Mouse (Mus musculus) small intestine, adult 2 months (tissue): ENCODE results near the gene Tmbim7.
A peak's percentile ranks its signal among the peaks of the same experiment; 100 is the strongest.

Experiments
- CTCF ChIP-seq: fragments of 200-500 bp; IDR thresholded peaks from 2 replicates; pipeline ENCODE4 v1.5.1; 2012; ENCODE audit warnings: low read depth, mild to moderate bottlenecking, control low read depth, inconsistent platforms, low read length, moderate library complexity, mixed read lengths; ENCODE audit not compliant: insufficient replicate concordance, insufficient read length; ENCODE audit errors: extremely low read depth
- POLR2A ChIP-seq: fragments of 200-500 bp; IDR thresholded peaks from 2 replicates; pipeline ENCODE4 v1.6.1; 2012; ENCODE audit warnings: low read depth, mild to moderate bottlenecking, control low read depth, inconsistent platforms, low read length, moderate library complexity

DNA sequence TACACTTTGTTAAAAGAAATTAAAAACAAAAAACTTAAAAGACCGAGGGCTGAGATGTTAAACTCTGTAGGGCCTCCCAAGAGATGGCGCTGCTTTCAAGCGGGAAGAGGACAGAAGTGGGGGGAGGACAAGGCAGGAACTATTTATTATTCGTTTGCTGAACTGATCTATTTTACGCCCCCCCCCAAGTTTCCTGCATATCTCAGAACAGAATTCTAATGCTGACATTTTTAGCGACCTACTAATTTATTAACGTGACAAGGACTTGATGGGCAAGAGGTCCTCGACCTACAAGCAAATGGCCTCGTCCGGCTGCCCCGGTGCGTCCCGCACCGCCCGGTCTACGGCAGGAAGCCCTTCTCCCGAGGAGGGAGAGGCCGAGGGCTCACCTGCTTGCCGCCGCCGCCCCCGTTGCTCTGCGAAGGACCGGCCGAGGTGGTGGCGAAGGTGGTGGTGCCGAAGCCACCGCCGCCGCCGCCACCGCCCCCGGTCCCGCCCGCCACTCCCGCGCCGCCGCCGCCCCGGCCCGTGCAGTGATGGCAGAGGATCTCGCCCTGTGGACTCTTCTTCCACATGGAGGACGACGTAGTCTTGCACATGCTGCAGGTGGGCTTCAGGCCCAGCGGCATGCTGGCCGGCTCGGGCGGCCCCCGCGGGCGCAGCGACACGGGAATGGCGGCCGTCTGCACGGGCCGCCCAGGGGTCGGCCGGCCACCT is 3.8 kb upstream of the Tmbim7 start:
- TF ChIP-seq POLR2A (no peak), CTCF (peak; percentile 61; the same call in 1 of the 2 replicates)
